Comparison of ENCODE assay signal across 27 mouse cellular contexts in genomic region chr16:28127006-28127405, GRCm38 (mm10).
"Had no signal": no experiment of that assay in that cellular context is flagged by ENCODE, and none has a peak within 500 bp of the region (broad histone marks: within the 10 kb centered on the region; RNA-seq: fewer than 3 reads in every experiment).

No protein-coding gene starts in this region.

- H3K27me3 ChIP-seq: heart, embryonic 12.5 days; hindbrain, embryonic 12.5 days; intestine, embryonic 15.5 days; limb, embryonic 12.5 days; liver, embryonic 13.5 days; liver, embryonic 15.5 days had no signal

- H3K36me3 ChIP-seq: heart, embryonic 10.5 days; heart, embryonic 12.5 days; hindbrain, embryonic 10.5 days; hindbrain, embryonic 12.5 days; intestine, embryonic 15.5 days; limb, embryonic 10.5 days; limb, embryonic 12.5 days; liver, embryonic 13.5 days; liver, embryonic 15.5 days had no signal

- H3K27ac ChIP-seq: gastrocnemius, adult 2 months; heart, embryonic 10.5 days; hindbrain, embryonic 10.5 days; hindbrain, embryonic 12.5 days; hindbrain, embryonic 14.5 days; intestine, embryonic 15.5 days; layer of hippocampus, adult 2 months; left cerebral cortex, adult 2 months; limb, embryonic 10.5 days; limb, embryonic 12.5 days; liver, embryonic 13.5 days; liver, embryonic 15.5 days had no signal

- H3K9me3 ChIP-seq: heart, embryonic 10.5 days; heart, embryonic 12.5 days; hindbrain, embryonic 10.5 days; hindbrain, embryonic 12.5 days; intestine, embryonic 15.5 days; limb, embryonic 10.5 days; limb, embryonic 12.5 days; liver, embryonic 13.5 days; liver, embryonic 15.5 days had no signal

- H3K9ac ChIP-seq: heart, embryonic 12.5 days; hindbrain, embryonic 12.5 days; hindbrain, embryonic 14.5 days; intestine, embryonic 15.5 days; limb, embryonic 12.5 days; liver, embryonic 13.5 days; liver, embryonic 15.5 days had no signal

- ATAC-seq: inflammation-experienced regulatory T-cells, adult 6 months; intestine, embryonic 15.5 days; intestine, postnatal 0 days had no signal

- H3K4me1 ChIP-seq: heart, embryonic 10.5 days; heart, embryonic 12.5 days; hindbrain, embryonic 10.5 days; hindbrain, embryonic 12.5 days; intestine, embryonic 15.5 days; limb, embryonic 10.5 days; limb, embryonic 12.5 days; liver, embryonic 13.5 days; liver, embryonic 15.5 days had no signal

- H3K4me2 ChIP-seq: heart, embryonic 12.5 days; hindbrain, embryonic 12.5 days; hindbrain, embryonic 14.5 days; intestine, embryonic 15.5 days; limb, embryonic 12.5 days; liver, embryonic 11.5 days; liver, embryonic 13.5 days; liver, embryonic 15.5 days had no signal

- H3K4me3 ChIP-seq: gastrocnemius, adult 2 months; heart, embryonic 10.5 days; heart, embryonic 12.5 days; hindbrain, embryonic 10.5 days; hindbrain, embryonic 12.5 days; intestine, embryonic 15.5 days; layer of hippocampus, adult 2 months; left cerebral cortex, adult 2 months; limb, embryonic 10.5 days; limb, embryonic 12.5 days; liver, embryonic 13.5 days; liver, embryonic 15.5 days had no signal

- DNase-seq: gastrocnemius, adult 2 months; gastrocnemius, postnatal 10 days; gastrocnemius, postnatal 25 days; heart, adult 18-20 months; heart, postnatal 10 days; heart, postnatal 4 days; kidney, adult 18-20 months; kidney, adult 8-10 months; kidney, postnatal 10 days; kidney, postnatal 25 days; kidney, postnatal 4 days; liver; liver, embryonic 13.5 days had no signal
